Mouse (Mus musculus): ENCODE measurements around the gene Sfxn5. TPM values are rescaled to one million over a fixed set of nuclear protein-coding genes. Genes with fewer than 3 reads are reported as not detected.
A peak's percentile ranks its signal among the peaks of the same experiment; 100 is the strongest.

The Sfxn5 gene
- total RNA-seq (2014; rRNA removed) (144 and 151 TPM in 2 replicates), polyA plus RNA-seq (2015; fragmentation: Nextera tagmentation; extraction: Ambion mirVana) (108 and 115 TPM in 2 replicates)

DNA sequence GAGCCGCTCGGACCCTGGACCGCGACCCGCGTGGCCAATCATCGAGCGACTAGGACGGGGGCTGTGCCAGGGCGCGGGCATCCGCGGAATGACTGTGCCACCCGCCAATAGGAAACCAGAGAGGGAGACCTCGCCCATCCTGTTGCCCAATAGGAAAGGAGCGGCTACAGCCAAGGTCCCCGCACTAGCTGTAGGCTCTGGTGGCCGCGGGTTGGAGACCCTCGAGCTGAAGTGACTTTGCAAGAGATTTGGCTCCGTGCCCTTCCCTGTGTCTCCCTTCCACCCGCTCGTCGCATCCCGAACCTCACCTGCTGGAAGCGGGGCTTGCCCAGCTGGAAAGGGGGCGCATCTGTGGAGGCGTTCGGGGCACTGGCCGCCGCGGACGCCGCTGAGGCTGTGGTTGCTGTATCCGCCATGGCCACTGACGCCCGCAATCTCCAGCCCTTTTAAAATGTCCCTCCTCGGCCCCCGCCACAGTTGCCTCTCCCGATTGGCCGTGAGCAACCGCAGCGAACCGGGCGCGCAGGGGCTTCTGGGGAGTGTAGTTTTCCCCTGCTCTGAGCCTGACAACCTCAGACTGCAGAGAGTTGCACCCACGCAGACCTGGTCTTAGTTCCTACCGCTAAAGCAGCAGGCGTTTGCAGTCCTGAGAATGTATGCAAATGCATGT lies at the start of gene Sfxn5:
Sfxn5 (minus strand) TSS at position 423 of the 670 bp plus-strand sequence.
- peak; percentile 15; the same call in 1 of the 2 replicates for TF ChIP-seq CTCF (IDR thresholded peaks at IDR 0.05; ENCODE audit: low read depth)
- WGBS = under 1% methylated on average over 49 of the region's 49 CpGs
- Histone ChIP-seq H3K9me3 (ENCODE audit: low read length) (no peaks in the 10 kb centered on the region), H3K36me3 (ENCODE audit: insufficient read depth, low read length) (peaks cover 6% of the 10 kb centered on the region; the same call in 1 of the 2 replicates), H3K4me2 (ENCODE audit: low read depth, low read length) (peak within 1 kb of the TSS; percentile 98), H3K4me3 (ENCODE audit: low read length) (peak within 1 kb of the TSS; percentile 77), H3K9ac (replicated peaks; ENCODE audit: low read length) (peak within 1 kb of the TSS; percentile 84), H3K4me1 (ENCODE audit: insufficient read depth, low read length) (no peaks in the 10 kb centered on the region), H3K27me3 (ENCODE audit: insufficient read depth, low read length) (no peaks in the 10 kb centered on the region), H3K27ac (peak within 1 kb of the TSS; percentile 97)
- ATAC-seq = peak; percentile 98
- peak; percentile 97 for DNase-seq (ENCODE audit: low spot score)

GRCm38 (mm10) chr6:85382791-85383190 lies 49.6 kb upstream of the Sfxn5 start:
- WGBS = 77% methylated on average over 2 of the region's 2 CpGs
- Histone ChIP-seq H3K27ac (no peak overlapping the region), H3K4me2 (ENCODE audit: low read depth, low read length) (no peak overlapping the region), H3K4me3 (ENCODE audit: low read length) (no peak overlapping the region), H3K4me1 (ENCODE audit: insufficient read depth, low read length) (no peaks in the 10 kb centered on the region), H3K9ac (replicated peaks; ENCODE audit: low read length) (no peak overlapping the region), H3K9me3 (ENCODE audit: low read length) (no peaks in the 10 kb centered on the region), H3K27me3 (ENCODE audit: insufficient read depth, low read length) (no peaks in the 10 kb centered on the region), H3K36me3 (ENCODE audit: insufficient read depth, low read length) (no peaks in the 10 kb centered on the region)
- TF ChIP-seq CTCF (IDR thresholded peaks at IDR 0.05; ENCODE audit: low read depth) = no peak
- ATAC-seq (no peak), DNase-seq (ENCODE audit: low spot score) (no peak)

DNA sequence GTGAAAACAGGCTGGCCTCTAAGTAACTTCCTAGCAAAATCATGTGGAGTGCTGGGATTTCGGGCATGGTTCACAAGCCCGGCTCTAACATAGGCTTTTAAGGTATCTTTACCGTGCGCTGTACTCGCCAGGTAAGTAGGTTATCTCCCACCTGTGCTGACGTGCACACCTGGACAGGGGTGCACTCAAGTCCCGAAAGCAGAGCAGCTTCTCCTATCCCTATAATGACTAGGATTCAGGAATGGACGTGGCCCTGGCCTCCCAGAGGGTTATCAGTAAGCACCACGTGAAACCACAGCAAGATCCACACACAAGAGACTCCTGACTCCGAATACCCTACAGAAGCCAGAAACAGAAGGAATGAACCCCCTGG lies 48.4 kb upstream of the Sfxn5 start:
- Histone ChIP-seq H3K9ac (replicated peaks; ENCODE audit: low read length) (no peak overlapping the region), H3K27ac (no peak overlapping the region), H3K9me3 (ENCODE audit: low read length) (no peaks in the 10 kb centered on the region), H3K36me3 (ENCODE audit: insufficient read depth, low read length) (no peaks in the 10 kb centered on the region), H3K27me3 (ENCODE audit: insufficient read depth, low read length) (no peaks in the 10 kb centered on the region), H3K4me3 (ENCODE audit: low read length) (no peak overlapping the region), H3K4me1 (ENCODE audit: insufficient read depth, low read length) (no peaks in the 10 kb centered on the region), H3K4me2 (ENCODE audit: low read depth, low read length) (no peak overlapping the region)
- no peak for ATAC-seq
- no peak for DNase-seq (ENCODE audit: low spot score)
- 80% methylated on average over 10 of the region's 10 CpGs for WGBS
- no peak for TF ChIP-seq CTCF (IDR thresholded peaks at IDR 0.05; ENCODE audit: low read depth)

DNA sequence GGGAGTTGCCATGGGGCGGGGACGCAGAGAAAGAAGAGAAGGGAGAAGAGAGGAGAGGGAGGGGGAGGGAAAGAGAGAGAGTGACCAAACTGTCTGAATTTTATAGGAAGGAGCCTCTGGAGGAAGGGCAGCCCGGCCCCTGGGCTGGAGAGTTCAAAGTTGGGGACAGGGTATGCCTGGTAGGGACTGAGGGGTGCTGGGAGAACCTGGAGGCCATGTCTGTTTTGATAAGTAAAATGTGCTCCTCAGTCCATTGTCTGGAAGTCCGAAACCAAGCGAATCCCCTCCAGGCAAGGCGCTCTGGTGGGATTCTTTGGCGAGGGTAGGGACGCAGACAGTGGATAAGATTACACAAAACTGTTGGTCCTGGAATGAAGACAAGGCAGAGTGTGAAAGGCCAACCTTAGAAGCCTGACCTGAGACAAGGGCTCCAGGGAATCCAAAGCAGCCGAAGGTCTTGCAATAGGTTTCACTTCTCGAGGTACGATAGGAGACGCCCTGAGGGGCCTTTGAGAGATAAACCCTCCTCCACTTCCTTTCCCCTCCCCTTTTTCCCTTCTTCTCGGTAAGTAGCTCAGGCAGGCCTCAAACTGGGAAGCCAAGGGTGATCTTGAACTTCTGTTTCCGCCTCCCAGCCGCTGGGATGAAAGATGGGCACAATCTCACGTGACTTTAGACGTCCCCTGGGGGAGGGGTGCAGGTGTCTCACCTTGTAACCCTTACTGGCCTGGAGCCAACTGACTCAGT lies 47.9 kb upstream of the Sfxn5 start:
- H3K4me1 ChIP-seq (ENCODE audit: insufficient read depth, low read length) = no peaks in the 10 kb centered on the region
- no peaks in the 10 kb centered on the region for H3K27me3 ChIP-seq (ENCODE audit: insufficient read depth, low read length)
- H3K36me3 ChIP-seq (ENCODE audit: insufficient read depth, low read length) = no peaks in the 10 kb centered on the region
- H3K4me3 ChIP-seq (ENCODE audit: low read length) = no peak overlapping the region
- no peak for TF ChIP-seq CTCF (IDR thresholded peaks at IDR 0.05; ENCODE audit: low read depth)
- no peaks in the 10 kb centered on the region for H3K9me3 ChIP-seq (ENCODE audit: low read length)
- 0 out of 2 replicates have a peak overlapping the region, but pooled peaks have one; percentile 2 for H3K4me2 ChIP-seq (ENCODE audit: low read depth, low read length)
- WGBS = 36% methylated on average over 17 of the region's 17 CpGs
- H3K27ac ChIP-seq = no peak overlapping the region
- DNase-seq (ENCODE audit: low spot score) (no peak), ATAC-seq (no peak)
- no peak overlapping the region for H3K9ac ChIP-seq (replicated peaks; ENCODE audit: low read length)

DNA sequence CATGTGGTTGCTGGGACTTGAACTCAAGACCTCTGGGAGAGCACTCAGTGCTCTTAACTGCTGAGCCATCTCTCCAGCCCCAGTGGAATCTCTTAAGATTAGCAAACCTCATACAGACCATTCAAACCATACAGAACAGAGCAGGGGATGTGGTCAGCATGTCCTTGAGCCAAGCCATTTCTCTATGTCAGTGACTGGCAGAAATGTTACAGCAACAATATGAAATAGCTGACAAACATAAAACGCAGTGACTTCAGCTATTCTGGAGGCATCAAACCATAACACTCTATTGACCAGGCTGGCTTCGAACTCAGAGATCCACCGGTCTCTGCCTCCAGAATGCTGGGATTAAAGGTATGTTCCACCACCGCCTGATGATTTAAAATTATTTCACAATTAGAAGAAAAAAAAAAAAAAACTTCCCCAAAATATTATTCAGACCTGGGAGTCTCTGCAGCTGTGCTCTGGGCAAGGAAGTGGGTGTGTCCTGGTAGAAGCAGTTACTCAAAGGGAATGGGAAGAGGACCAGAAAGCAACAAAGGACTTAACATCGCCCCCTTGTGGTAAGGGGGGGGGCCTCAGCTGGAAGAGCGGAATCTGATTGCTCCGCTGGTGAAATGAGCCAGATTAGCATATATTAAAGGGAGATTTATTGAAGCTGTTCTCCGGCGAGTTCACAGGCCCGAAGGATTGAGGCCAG lies 47.1 kb upstream of the Sfxn5 start:
- Histone ChIP-seq H3K4me1 (ENCODE audit: insufficient read depth, low read length) (no peaks in the 10 kb centered on the region), H3K36me3 (ENCODE audit: insufficient read depth, low read length) (no peaks in the 10 kb centered on the region), H3K27me3 (ENCODE audit: insufficient read depth, low read length) (no peaks in the 10 kb centered on the region), H3K27ac (no peak overlapping the region), H3K4me3 (ENCODE audit: low read length) (no peak overlapping the region), H3K9ac (replicated peaks; ENCODE audit: low read length) (no peak overlapping the region), H3K9me3 (ENCODE audit: low read length) (no peaks in the 10 kb centered on the region), H3K4me2 (ENCODE audit: low read depth, low read length) (0 out of 2 replicates have a peak overlapping the region, but pooled peaks have one; percentile 2)
- TF ChIP-seq CTCF (IDR thresholded peaks at IDR 0.05; ENCODE audit: low read depth) = peak; percentile 83
- WGBS = 26% methylated on average over 10 of the region's 10 CpGs
- peak; percentile 82 for ATAC-seq
- peak; percentile 85 for DNase-seq (ENCODE audit: low spot score)

DNA sequence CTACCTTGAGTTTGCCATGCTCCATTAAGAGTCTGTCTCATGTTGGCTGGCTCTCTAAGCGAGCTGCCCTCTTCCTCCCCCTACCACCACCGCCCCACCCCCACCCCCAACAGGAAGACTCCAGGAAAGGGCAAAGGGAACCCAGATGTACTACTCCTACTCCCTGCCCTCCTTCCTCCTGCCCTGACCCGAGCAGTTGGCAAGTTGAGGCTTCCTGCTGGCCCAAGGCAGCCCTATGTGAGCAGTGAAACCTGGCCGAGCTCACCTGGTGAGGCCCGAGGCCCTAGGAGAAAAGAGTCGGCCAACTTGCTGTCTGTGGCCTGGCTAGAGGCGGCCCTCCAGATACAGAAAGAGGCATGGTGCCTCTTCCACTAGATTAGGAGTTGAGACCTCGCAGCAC lies 45.4 kb upstream of the Sfxn5 start:
- Histone ChIP-seq H3K4me3 (ENCODE audit: low read length) (no peak overlapping the region), H3K4me1 (ENCODE audit: insufficient read depth, low read length) (peaks cover under 1% of the 10 kb centered on the region; the same call in 1 of the 2 replicates), H3K9ac (replicated peaks; ENCODE audit: low read length) (no peak overlapping the region), H3K9me3 (ENCODE audit: low read length) (no peaks in the 10 kb centered on the region), H3K27ac (no peak overlapping the region), H3K4me2 (ENCODE audit: low read depth, low read length) (no peak overlapping the region), H3K36me3 (ENCODE audit: insufficient read depth, low read length) (no peaks in the 10 kb centered on the region), H3K27me3 (ENCODE audit: insufficient read depth, low read length) (no peaks in the 10 kb centered on the region)
- no peak for TF ChIP-seq CTCF (IDR thresholded peaks at IDR 0.05; ENCODE audit: low read depth)
- DNase-seq (ENCODE audit: low spot score) = no peak
- ATAC-seq = no peak
- WGBS = 58% methylated on average over 8 of the region's 8 CpGs

Data from hindbrain, postnatal 0 days (tissue).